18 mouse cellular contexts compared by ENCODE assay signal in the genomic region with DNA sequence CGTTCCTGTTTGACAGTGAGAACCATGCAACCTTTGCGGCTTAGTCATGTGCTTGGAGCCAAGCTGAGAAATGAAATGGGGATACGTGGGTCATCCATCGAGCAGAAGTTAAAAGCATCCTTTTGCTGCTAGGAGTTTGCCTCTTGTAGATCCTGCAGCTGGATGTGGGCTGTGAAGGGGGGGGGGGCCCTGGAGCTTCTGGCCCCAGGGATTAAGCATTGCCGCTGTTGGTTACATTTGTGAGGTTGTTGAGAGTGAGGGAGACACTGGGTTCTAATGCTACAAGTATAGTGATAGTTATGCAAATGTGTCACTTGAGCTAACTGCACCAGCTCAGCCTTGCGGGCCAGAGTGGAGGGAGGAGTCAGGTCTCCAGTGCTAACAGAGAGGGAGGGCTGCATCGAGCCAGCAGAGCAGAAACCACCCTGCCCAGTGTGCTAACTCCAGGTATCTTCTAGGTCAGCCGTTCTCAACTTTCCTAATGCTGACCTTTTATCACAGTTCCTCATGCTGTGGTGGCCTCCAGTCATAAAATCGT. TPM values are rescaled to one million over a fixed set of nuclear protein-coding genes. Genes with fewer than 3 reads are reported as not detected.
DNase-seq lines count a peak whose midpoint lies in the region; ATAC-seq and TF ChIP-seq lines count a peak whose summit lies in the region.
"Had no signal": no experiment of that assay in that cellular context is flagged by ENCODE, and none has a peak within 500 bp of the region (broad histone marks: within the 10 kb centered on the region; RNA-seq: fewer than 3 reads in every experiment).

No protein-coding gene starts in this region.

- H3K27me3 ChIP-seq in hindbrain, embryonic 10.5 days (ENCODE audit: insufficient read depth, poor library complexity, severe bottlenecking), result peaks cover 65% of the 10 kb centered on the region
- peaks cover 14% of the 10 kb centered on the region for H3K27me3 ChIP-seq in hindbrain, embryonic 16.5 days (replicated peaks; ENCODE audit: control insufficient read depth, insufficient read depth, low read length)
- peaks cover 11% of the 10 kb centered on the region for H3K27me3 ChIP-seq in midbrain, embryonic 11.5 days (ENCODE audit: control insufficient read depth, insufficient read depth, low read length)
- H3K27me3 ChIP-seq in midbrain, postnatal 0 days (ENCODE audit: insufficient read depth, low read length), result peaks cover 18% of the 10 kb centered on the region

- no peak overlapping the region for H3K9ac ChIP-seq in hindbrain, embryonic 16.5 days (ENCODE audit: low read depth, low read length)
- H3K9ac ChIP-seq in midbrain, embryonic 11.5 days (ENCODE audit: low read length), result no peak overlapping the region
- H3K9ac ChIP-seq in midbrain, postnatal 0 days (replicated peaks; ENCODE audit: low read length, poor library complexity, severe bottlenecking), result no peak overlapping the region
- H3K9ac ChIP-seq: embryonic facial prominence, embryonic 15.5 days; limb, embryonic 15.5 days; liver, postnatal 0 days had no signal

- peaks cover 81% of the 10 kb centered on the region for H3K4me1 ChIP-seq in hindbrain, embryonic 10.5 days (replicated peaks)
- no peaks in the 10 kb centered on the region; the same call in none of the 2 replicates for H3K4me1 ChIP-seq in hindbrain, embryonic 16.5 days (ENCODE audit: control insufficient read depth, insufficient read depth, low read depth, low read length)
- peaks cover 67% of the 10 kb centered on the region for H3K4me1 ChIP-seq in midbrain, embryonic 11.5 days (ENCODE audit: control insufficient read depth, insufficient read depth, low read length)
- peaks cover 3% of the 10 kb centered on the region; the same call in 1 of the 2 replicates for H3K4me1 ChIP-seq in midbrain, postnatal 0 days (ENCODE audit: insufficient read depth, low read length)

- no peak overlapping the region for H3K4me3 ChIP-seq in hindbrain, embryonic 10.5 days
- H3K4me3 ChIP-seq in hindbrain, embryonic 16.5 days (ENCODE audit: low read length), result no peak overlapping the region
- H3K4me3 ChIP-seq in midbrain, embryonic 11.5 days (ENCODE audit: low read depth, low read length), result no peak overlapping the region
- H3K4me3 ChIP-seq in midbrain, postnatal 0 days (ENCODE audit: low read depth, low read length), result no peak overlapping the region
- H3K4me3 ChIP-seq: embryonic facial prominence, embryonic 15.5 days; limb, embryonic 15.5 days; myocyte had no signal

- ATAC-seq in hindbrain, embryonic 16.5 days, result no peak
- ATAC-seq in midbrain, embryonic 11.5 days (ENCODE audit: low FRiP score), result peak; percentile 30
- ATAC-seq in midbrain, postnatal 0 days (ENCODE audit: low FRiP score), result no peak
- ATAC-seq: hindbrain, postnatal 0 days; liver, postnatal 0 days had no signal

- no peaks in the 10 kb centered on the region for H3K36me3 ChIP-seq in hindbrain, embryonic 10.5 days
- no peaks in the 10 kb centered on the region for H3K36me3 ChIP-seq in hindbrain, embryonic 16.5 days (ENCODE audit: control insufficient read depth, insufficient read depth, low read length)
- H3K36me3 ChIP-seq in midbrain, embryonic 11.5 days (ENCODE audit: control insufficient read depth, insufficient read depth, low read length), result no peaks in the 10 kb centered on the region
- H3K36me3 ChIP-seq in midbrain, postnatal 0 days (ENCODE audit: insufficient read depth, low read length), result no peaks in the 10 kb centered on the region
- H3K36me3 ChIP-seq: embryonic facial prominence, embryonic 15.5 days; limb, embryonic 15.5 days had no signal

- H3K9me3 ChIP-seq in hindbrain, embryonic 10.5 days, result no peaks in the 10 kb centered on the region
- H3K9me3 ChIP-seq in hindbrain, embryonic 16.5 days (ENCODE audit: control insufficient read depth, low read length), result no peaks in the 10 kb centered on the region
- H3K9me3 ChIP-seq in midbrain, embryonic 11.5 days (ENCODE audit: control insufficient read depth, low read length), result no peaks in the 10 kb centered on the region
- no peaks in the 10 kb centered on the region for H3K9me3 ChIP-seq in midbrain, postnatal 0 days (ENCODE audit: low read length)
- H3K9me3 ChIP-seq: embryonic facial prominence, embryonic 15.5 days; limb, embryonic 15.5 days had no signal

- 5% methylated on average over 9 of the region's 9 CpGs for WGBS in hindbrain, embryonic 10.5 days
- WGBS in hindbrain, embryonic 16.5 days, result 12% methylated on average over 9 of the region's 9 CpGs
- WGBS in midbrain, embryonic 11.5 days, result 2% methylated on average over 9 of the region's 9 CpGs
- 23% methylated on average over 9 of the region's 9 CpGs for WGBS in midbrain, postnatal 0 days

- H3K27ac ChIP-seq in hindbrain, embryonic 10.5 days, result peak overlapping the region; percentile 92
- no peak overlapping the region for H3K27ac ChIP-seq in hindbrain, embryonic 16.5 days (ENCODE audit: low read depth, low read length)
- H3K27ac ChIP-seq in midbrain, embryonic 11.5 days (ENCODE audit: low read depth, low read length), result 0 out of 2 replicates have a peak overlapping the region, but pooled peaks have one; percentile 5
- no peak overlapping the region for H3K27ac ChIP-seq in midbrain, postnatal 0 days (ENCODE audit: low read depth, low read length)
- H3K27ac ChIP-seq: embryonic facial prominence, embryonic 15.5 days; hindbrain, postnatal 0 days; limb, embryonic 15.5 days had no signal

- no peak for TF ChIP-seq CTCF in midbrain, postnatal 0 days (IDR thresholded peaks at IDR 0.05)

- no peak overlapping the region for H3K4me2 ChIP-seq in hindbrain, embryonic 16.5 days (ENCODE audit: low read length)
- H3K4me2 ChIP-seq in midbrain, embryonic 11.5 days, result no peak overlapping the region
- no peak overlapping the region for H3K4me2 ChIP-seq in midbrain, postnatal 0 days (ENCODE audit: low read depth, low read length, poor library complexity, severe bottlenecking)
- H3K4me2 ChIP-seq: embryonic facial prominence, embryonic 15.5 days; limb, embryonic 15.5 days had no signal

- peak; percentile 59 for DNase-seq in hindbrain, embryonic 10.5 days (ENCODE audit: low spot score)
- DNase-seq in midbrain, embryonic 11.5 days (ENCODE audit: low spot score, missing footprints), result peak; percentile 94
- DNase-seq in midbrain, postnatal 0 days (ENCODE audit: low spot score), result no peak
- peak; percentile 76 for DNase-seq in ES-CJ7 (ENCODE audit: low read depth, low spot score)
- peak; percentile 54 for DNase-seq in mesoderm, embryonic 11.5 days (ENCODE audit: low read depth, low spot score)
- DNase-seq in urinary bladder, postnatal 14 days (ENCODE audit: low spot score), result no peak
- no peak for DNase-seq in c-Kit-positive CD71-positive TER-119-positive erythroid progenitor cells, embryonic 14.5 days (ENCODE audit: low spot score)
- DNase-seq: adrenal gland, postnatal 36 days; cerebellum, postnatal 25 days; gastrocnemius, postnatal 14 days; heart, postnatal 10 days; liver, postnatal 0 days; lung, postnatal 4 days had no signal

RNA-seq across cellular contexts. Expression of a gene that starts 11.2 kb away (rescaled TPM):
- polyA plus RNA-seq in hindbrain, embryonic 10.5 days (2016; fragmentation: Nextera tagmentation; extraction: Ambion mirVana), result 3.0 and 3.2 TPM in 2 replicates
- 2.6 and 2.9 TPM in 2 replicates for polyA plus RNA-seq in hindbrain, embryonic 16.5 days (2015; fragmentation: Nextera tagmentation; extraction: Ambion mirVana)
- 2.7 and 3.5 TPM in 2 replicates for polyA plus RNA-seq in midbrain, embryonic 11.5 days (2014; fragmentation: Nextera tagmentation; extraction: Ambion mirVana)
- 9.3 and 10.4 TPM in 2 replicates for total RNA-seq in midbrain, postnatal 0 days (2014; rRNA removed)
- 2.7 and 2.9 TPM in 2 replicates for polyA plus RNA-seq in midbrain, postnatal 0 days (2015; fragmentation: Nextera tagmentation; extraction: Ambion mirVana)

RNA-seq across cellular contexts. Expression of a gene that starts 16.9 kb away (rescaled TPM):
- polyA plus RNA-seq in hindbrain, embryonic 10.5 days (2016; fragmentation: Nextera tagmentation; extraction: Ambion mirVana), result 17.8 and 19.1 TPM in 2 replicates
- polyA plus RNA-seq in hindbrain, embryonic 16.5 days (2015; fragmentation: Nextera tagmentation; extraction: Ambion mirVana), result 38.3 and 40.1 TPM in 2 replicates
- polyA plus RNA-seq in midbrain, embryonic 11.5 days (2014; fragmentation: Nextera tagmentation; extraction: Ambion mirVana), result 8.6 and 10.2 TPM in 2 replicates
- total RNA-seq in midbrain, postnatal 0 days (2014; rRNA removed), result 33.2 and 36.0 TPM in 2 replicates
- polyA plus RNA-seq in midbrain, postnatal 0 days (2015; fragmentation: Nextera tagmentation; extraction: Ambion mirVana), result 52.0 and 55.3 TPM in 2 replicates

RNA-seq across cellular contexts. Expression of a gene that starts 42.0 kb away (rescaled TPM):
- 14.3 and 16.0 TPM in 2 replicates for polyA plus RNA-seq in hindbrain, embryonic 10.5 days (2016; fragmentation: Nextera tagmentation; extraction: Ambion mirVana)
- polyA plus RNA-seq in hindbrain, embryonic 16.5 days (2015; fragmentation: Nextera tagmentation; extraction: Ambion mirVana), result 7.5 and 10.2 TPM in 2 replicates
- 19.2 and 20.4 TPM in 2 replicates for polyA plus RNA-seq in midbrain, embryonic 11.5 days (2014; fragmentation: Nextera tagmentation; extraction: Ambion mirVana)
- 69.1 and 89.6 TPM in 2 replicates for total RNA-seq in midbrain, postnatal 0 days (2014; rRNA removed)
- 16.6 and 19.9 TPM in 2 replicates for polyA plus RNA-seq in midbrain, postnatal 0 days (2015; fragmentation: Nextera tagmentation; extraction: Ambion mirVana)

RNA-seq across cellular contexts. Expression of a gene that starts 53.5 kb away (rescaled TPM):
- 104 and 125 TPM in 2 replicates for polyA plus RNA-seq in hindbrain, embryonic 10.5 days (2016; fragmentation: Nextera tagmentation; extraction: Ambion mirVana)
- polyA plus RNA-seq in hindbrain, embryonic 16.5 days (2015; fragmentation: Nextera tagmentation; extraction: Ambion mirVana), result 59.3 and 62.3 TPM in 2 replicates
- polyA plus RNA-seq in midbrain, embryonic 11.5 days (2014; fragmentation: Nextera tagmentation; extraction: Ambion mirVana), result 108 and 111 TPM in 2 replicates
- total RNA-seq in midbrain, postnatal 0 days (2014; rRNA removed), result 43.9 and 52.0 TPM in 2 replicates
- polyA plus RNA-seq in midbrain, postnatal 0 days (2015; fragmentation: Nextera tagmentation; extraction: Ambion mirVana), result 34.0 and 37.4 TPM in 2 replicates

Comparison
In these comparisons a context has a peak if more than half of its experiments do, and no peak if none do; other contexts are left out.
1. DNase-seq: peak in hindbrain, embryonic 10.5 days (single experiment), midbrain, embryonic 11.5 days (single experiment), ES-CJ7 (single experiment) and mesoderm, embryonic 11.5 days (single experiment); none in midbrain, postnatal 0 days (single experiment), urinary bladder, postnatal 14 days (single experiment) and c-Kit-positive CD71-positive TER-119-positive erythroid progenitor cells, embryonic 14.5 days (single experiment).
2. H3K27ac ChIP-seq: peak in hindbrain, embryonic 10.5 days (single experiment) and midbrain, embryonic 11.5 days (single experiment); none in hindbrain, embryonic 16.5 days (single experiment) and midbrain, postnatal 0 days (single experiment).